Mouse (Mus musculus) gastrocnemius, postnatal 14 days (tissue): ENCODE results near the gene Cntn3. TPM values are rescaled to one million over a fixed set of nuclear protein-coding genes. Genes with fewer than 3 reads are reported as not detected.

Source experiments
- DNase-seq: peaks from one replicate; pipeline ENCODE4 v3.0.0; 2021; ENCODE audit warnings: mixed read lengths
- intact Hi-C: fragments of 180-260 bp; cut with DNase I; formaldehyde crosslinking; loops from one replicate; pipeline ENCODE4 v1.15.1; 2025; ENCODE audit warnings: low total_unique reads
- total RNA-seq, 2 experiments: library from RNA; stranded (reverse); gene quantifications; 2 replicates each; pipeline ENCODE4 v1.2.3; 2021

Cntn3 gene
- total RNA-seq, 2 experiments from 2014 or later: 0.08 to 0.09 TPM

DNA sequence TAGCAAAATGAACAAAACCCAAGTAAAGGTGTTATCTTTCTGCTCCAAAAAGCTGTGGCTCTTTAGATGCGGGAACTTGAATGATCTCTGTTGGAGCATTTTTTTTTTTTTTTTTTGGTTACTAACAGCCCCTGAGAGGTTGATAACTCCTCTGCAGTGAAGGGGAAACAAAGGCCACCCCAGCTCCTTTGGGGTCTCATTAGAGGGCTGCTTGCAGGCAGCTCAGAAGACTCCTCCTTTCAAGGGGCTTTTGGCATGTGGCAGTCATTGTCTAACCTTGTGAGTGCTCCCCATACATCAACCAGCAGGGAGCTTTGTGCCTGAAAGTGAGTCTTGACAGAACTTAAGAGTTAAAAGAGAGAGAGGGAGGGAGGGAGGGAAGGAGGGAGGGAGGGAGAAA, 60.8 kb downstream of the Cntn3 start:
- DNase-seq: no peak
- intact Hi-C loops: no loop called here

DNA sequence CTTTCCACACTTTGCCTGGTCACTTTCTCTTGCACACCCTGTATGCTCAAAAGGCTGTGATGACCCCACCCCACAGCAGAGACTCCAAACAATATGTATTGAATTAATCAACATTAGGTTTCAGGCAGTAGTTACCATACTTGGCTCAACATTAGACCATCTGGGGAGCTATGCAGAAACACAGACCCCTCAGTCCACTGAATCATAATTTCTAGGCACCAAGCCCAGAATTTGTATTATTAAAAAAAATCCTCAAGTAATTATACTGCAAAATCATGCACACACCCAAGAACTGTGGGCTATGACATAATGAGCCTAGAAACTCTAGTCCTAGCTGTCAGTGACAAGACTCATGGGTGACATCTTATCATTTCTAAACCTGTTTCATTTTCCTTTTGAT, 87.4 kb downstream of the Cntn3 start:
- intact Hi-C loops: no loop called here
- no peak for DNase-seq

DNA sequence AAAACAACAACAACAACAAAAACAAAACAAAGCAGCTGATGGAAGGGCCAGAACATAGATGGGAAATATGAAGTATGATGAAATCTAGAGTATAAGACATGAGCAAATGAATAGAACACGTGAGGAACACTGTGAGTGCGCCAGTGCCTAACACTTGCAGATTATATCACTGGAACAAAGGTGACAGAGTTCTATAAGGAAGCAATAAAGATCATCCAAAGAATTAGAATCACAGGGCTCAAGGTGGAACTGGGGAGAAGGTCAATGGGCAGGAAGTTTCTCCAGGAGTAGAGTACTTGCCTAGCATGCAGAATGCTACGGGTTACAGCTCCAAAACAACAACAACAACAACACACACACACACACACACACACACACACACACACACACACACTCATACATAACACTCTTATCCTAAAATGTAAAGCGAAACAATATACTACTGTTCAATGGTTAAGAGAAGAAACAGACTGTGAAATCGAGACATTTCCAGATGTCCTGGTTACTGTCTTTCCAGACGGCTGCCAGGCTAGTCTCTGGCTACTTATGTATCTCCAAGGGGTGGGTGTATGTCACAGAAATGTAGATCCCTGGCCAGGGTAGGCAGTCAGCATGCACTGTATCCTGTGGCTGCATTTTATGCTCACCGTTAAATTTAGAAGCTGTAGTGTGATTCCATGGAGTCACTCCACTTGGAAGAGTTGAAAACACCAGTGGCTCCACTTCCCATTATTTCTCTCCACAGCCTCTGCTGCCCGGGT, 94.4 kb downstream of the Cntn3 start:
- intact Hi-C loops: no loop called here

DNA sequence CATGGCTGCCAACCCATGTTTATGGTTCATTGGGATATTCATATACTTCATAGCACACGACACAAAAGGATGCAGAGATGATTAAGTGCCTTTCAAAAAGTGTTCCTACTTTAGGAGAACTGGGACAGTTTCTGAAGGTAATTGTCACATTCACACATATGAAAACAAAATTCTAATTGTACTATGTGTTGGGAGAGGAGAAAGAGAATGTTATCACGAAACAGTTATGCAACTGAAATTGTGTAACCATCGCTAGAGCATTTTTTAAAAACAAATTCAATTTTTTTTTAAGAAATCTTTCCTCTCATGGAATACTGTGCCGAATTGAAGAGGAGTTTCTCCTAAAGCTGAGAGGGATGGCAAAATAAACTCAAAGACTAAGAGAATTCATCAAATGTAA, 134.5 kb downstream of the Cntn3 start:
- no peak for DNase-seq
- intact Hi-C loops: no loop called here

More for the DNA sequence above, 94.4 kb downstream of the Cntn3 start:
- DNase-seq: no peak

DNA sequence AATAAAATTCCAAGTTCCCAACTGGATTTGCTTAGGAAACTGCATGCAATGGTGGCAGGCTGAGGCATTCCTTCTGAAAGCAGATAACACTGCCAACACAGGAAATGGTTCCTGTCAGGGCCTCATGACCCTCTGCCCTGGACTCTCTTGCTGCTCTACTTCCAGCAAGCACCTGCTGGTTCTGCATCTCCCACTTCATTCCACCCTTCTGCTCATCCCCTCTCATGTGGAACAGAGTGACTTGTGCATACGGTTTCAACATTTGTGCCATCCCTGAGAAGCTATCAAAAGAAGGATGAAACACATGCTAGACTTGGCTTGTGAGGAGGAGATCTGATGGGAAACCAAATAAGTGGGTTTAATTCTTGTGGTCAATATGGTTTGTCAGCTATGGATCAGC, 145.4 kb downstream of the Cntn3 start:
- intact Hi-C loops: no loop called here
- no peak for DNase-seq

DNA sequence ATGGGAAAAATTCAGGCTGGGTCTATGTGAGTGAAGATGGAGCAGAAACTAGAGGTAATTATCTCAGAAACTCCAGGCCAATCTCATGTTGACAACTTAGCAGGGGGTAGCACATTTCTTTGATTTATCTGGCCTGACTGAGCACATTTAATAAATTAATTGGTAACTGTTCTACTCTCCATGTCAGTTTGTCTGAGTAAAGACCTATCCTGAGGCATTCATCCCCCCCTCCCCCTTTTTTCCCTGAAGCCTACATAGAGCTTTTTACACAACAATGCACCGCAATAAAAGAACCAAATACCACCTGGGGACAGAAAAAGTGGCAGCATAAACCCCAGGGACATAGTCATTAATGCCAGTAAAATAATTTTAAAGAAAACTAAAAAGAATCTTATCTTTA, 151.1 kb downstream of the Cntn3 start:
- intact Hi-C loops: no loop called here
- no peak for DNase-seq

DNA sequence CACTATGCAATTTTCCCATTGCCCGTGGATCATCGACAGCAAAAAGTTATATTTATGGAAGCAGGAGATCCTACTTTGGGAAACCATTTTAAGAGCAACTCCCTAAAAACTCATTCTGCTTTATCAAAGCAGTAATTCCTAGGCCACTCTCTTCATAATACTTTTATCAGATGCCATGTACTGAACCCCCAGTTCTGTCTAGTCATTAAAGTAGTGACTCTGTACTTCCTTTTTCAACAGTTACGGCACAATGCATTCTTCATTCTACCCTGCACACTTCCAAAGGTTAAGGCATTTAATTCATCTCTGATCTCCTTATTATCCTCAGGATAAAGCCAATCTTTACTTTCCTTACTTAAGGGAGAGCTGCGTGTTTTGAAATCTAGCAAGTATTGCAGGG, 184.3 kb downstream of the Cntn3 start:
- DNase-seq: no peak
- intact Hi-C loops: no loop called here

DNA sequence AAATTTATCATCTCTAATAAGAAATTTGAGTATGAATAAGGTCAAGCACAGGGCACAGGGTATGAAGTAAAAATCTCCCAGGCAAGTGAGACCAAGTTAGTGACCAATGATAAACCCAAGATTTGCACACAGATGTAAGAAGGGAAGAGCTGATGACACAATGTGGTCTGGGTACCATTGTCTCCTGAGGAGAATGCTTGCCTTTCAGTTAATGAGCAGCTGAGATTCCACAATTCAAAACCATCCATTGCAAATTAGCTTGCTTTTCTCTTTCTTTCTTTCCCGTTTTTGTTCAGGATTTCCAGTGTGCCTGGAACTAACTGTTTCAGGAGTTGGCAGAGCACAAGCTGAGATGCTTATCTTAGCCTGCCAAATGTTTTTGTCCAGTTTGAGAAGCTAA, 200.8 kb downstream of the Cntn3 start:
- intact Hi-C loops: no loop called here
- no peak for DNase-seq

DNA sequence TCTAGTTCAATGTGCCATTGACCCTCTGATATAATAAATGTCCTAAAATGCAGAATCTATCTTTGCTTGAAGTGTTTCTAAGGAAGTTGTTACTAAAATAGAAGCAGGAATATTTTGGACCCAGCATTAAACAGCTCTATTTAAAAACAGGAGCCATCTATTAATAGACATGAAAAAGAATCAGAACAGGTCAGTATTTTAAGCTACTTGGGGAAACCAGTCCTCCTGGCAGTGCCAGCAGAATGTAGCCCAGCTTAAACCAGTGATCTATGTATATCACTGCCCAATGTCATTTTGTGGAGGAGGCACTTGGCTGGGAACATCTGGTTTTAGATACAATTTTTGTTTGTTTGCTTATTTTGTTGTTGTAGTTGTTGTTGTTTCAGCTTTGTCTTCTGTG, 209.0 kb downstream of the Cntn3 start:
- intact Hi-C loops: no loop called here
- DNase-seq: no peak

DNA sequence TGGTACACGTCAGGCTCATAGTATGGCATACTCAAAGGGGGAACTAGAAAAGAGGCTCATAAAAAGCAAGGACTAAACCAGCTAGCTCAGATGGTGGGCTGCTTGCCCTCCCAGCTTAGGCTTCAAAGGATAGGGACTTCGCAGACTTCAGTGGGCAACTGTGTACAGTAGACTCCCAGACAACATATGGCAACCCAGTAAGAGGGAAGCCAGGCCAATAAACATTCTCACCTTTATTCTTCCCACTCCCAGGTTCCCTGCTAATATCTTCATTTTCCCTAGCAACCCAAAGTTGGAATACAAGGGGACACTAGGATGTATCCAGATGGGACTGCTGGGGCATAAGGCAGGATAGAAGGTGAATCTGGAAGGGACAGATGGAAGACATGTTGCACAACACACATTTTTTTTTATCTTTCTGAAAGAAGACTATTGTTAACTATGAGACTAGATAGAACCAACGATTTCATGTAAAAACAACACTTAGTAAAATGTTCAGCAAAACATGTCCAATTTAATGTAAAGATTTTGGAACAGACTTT, 209.5 kb downstream of the Cntn3 start:
- intact Hi-C loops: no loop called here
- DNase-seq: no peak

DNA sequence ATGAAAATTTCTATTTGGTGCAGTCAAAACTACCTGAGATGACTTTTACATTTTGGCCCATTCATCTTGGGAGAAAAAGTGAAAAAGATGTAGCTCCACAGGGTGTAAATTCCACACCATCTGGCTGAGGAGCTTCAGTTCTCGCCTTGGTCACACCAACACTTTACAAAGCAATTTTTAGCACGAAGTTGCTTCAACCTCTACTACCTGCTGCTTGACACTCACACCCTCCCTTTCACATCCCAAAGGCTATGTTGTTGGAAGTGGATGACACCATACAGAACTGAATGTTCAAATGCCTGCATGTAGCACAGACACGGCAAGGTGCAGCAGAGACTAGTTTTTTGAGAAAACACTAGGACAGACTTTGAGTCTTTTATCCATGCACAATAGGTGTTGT, 240.8 kb downstream of the Cntn3 start:
- intact Hi-C loops: no loop called here
- no peak for DNase-seq

DNA sequence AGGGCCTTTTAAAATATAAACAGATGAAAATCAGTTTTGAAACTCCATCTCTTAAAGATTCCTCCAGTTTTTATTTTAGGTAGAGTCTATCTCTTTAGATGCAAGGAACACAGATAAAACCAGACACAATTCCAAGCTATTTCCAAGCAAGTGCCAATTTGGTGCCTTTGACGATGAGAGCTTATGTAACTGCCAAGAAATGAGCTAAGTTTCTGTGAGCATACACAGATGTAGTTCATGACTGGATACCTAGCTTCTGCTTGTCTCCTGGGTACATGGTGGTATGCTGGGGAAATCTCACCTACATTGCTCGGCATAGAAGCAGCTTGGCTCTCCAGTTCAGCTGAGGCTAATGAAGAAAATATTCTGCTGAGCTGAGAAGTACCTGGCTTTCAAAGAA, 246.2 kb downstream of the Cntn3 start:
- no peak for DNase-seq
- intact Hi-C loops: no loop called here

DNA sequence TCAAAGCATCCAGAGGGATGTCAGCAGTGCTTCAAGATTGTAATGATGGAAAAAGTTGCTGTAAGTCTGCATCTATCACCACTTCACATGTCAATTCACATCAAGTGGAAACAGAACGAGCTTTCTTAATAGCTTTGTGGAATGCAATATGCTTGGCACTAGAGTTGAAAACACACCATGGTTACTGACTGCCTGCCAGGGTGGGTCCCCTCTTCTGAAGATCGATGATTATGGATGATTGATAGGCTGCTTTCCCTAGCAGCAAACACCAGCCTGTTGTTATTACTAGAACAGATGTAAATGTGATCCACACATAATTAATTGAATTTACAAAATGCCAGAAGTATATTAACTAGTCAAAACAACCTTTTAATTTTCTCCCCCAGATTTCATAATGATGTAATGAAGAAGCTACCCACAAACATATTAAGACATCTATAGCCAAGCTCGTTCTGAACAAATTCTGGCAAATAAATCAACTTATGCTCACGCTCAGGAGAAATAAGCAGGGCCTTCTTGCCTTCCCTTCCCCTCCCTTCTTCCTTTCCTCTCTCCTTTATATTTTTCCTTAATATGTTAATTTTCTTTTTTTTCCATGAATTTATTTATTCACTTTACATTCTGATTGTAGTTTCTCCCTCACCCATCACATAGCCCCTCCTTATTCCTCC, 250.2 kb downstream of the Cntn3 start:
- DNase-seq: no peak
- intact Hi-C loops: no loop called here

DNA sequence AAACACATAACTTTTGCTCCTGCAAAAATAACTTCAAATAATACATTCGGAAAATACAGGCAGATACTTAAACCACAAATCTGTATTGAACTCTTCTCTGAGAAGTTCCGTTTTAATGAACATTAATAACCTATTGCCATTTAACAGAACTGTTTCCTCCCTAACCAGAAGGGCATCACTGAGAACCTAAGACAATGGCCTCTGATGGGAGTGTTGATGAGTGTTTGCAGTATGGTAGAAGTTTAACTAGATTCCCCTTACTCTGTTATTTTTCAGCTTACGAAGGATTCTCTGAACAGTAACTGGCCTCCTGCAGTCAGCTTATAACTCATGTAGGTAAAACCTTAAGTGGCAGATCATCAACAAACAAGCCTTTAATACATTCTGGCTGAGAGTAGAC, 253.1 kb downstream of the Cntn3 start:
- DNase-seq: no peak
- intact Hi-C loops: no loop called here

DNA sequence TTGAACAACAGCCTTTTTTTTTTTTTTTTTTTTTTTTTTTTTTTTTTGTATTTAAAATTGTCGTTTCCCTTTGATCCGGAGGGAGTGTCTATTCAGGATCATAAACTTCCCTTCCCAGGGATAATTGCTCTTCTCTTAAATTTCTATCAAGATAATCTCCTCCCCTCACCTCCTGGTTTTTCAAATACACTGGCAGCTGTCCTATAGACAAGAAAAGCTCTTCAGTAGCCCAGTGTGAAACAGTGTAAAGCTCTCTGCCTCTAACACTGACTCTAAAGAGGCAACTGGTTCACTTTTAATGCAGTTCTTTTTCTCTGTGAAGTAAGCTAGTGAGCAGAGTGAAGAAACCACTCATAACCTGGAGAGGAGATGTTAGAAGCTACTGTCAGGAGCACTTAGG, 290.0 kb downstream of the Cntn3 start:
- intact Hi-C loops: no loop called here
- DNase-seq: no peak

DNA sequence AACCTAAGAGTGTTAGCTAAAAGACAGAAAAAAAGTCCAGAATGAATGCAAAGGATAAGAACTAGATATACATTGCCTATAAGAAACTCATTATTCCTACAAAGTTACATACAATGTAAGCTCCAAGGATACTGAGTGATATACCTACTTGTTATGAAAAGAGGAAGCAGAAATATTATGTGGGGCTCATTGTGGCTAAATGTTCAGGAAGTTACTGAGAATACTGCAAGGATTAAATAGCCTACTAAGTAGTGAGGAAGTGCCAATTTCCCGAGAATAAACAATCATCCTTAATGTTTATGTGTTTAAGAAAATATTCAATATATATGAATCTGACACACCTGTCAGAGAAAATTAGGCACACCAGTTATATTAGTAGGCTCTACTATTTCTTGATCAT, 341.9 kb downstream of the Cntn3 start:
- no peak for DNase-seq
- intact Hi-C loops: no loop called here

DNA sequence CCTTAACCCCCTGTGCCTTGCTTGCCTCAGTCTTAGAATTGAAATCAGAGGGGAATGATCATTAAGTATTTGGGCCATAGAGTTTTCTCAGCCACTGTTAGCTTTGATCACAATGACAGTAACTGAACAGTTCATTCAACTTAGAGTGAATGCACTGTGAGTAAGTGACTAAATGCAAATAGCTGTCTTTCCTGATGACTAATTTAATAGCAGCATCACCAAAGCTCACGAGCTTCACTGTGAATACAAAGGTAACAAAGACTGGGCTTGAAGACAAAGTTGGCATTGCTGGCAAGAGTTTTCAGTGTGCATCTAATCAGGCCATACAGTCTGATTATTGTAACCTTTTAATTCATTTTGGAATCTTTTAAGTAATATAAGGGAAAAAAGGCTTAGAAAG, 386.6 kb downstream of the Cntn3 start:
- no peak for DNase-seq
- intact Hi-C loops: no loop called here

DNA sequence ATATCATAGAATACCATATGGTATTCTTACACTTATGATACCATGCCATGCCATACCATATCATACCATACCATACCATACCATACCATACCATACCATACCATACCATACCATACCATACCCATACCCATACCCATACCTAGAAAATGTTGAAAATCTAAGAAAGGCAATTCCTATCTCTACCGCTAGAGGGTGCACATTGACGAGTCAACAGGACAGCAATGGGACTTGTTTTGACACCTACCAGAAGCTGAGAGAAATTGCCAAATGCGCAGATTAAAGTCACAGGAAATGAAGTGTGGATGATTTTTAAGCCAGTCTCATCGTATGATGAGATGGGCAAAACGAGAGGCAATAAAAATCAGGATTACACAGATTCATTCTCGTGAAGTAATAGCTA, 402.0 kb downstream of the Cntn3 start:
- intact Hi-C loops: no loop called here
- no peak for DNase-seq

DNA sequence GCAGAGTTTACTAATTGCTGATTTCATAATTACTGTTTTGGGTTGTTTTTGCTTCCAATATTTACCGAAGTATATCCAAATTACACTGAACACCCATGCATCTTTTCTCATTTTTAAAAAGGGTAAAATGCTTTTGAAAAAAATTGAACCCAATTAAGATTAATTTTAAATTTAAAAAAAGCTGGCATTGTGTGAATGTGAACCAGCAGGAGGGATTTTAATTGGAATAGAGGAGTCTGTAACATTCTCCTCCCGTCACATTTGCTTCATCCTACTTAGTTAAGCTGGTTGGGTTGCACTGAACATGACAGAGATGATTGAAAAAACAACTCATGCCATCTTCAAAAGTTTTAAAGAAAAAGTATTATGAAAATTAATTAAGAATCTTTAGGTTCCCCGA, 411.7 kb downstream of the Cntn3 start:
- intact Hi-C loops: no loop called here
- no peak for DNase-seq

DNA sequence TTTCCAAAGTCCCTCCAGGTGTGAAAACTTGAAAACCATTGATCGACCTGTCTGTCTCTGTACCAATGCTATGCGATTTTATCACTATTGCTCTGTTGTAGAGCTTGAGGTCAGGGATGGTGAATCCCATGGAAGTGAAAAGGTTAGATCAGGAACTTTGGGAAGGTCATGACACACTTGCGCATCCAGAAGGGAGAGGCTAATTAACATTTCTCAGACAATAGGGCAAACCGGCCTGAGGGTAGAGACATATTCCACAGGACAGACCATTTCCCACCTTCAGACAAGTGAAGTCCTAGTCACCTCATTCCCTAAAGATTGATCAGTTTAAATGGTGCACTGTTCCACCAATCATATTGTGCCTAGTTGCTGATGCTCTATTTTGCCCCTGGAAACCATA, 451.2 kb downstream of the Cntn3 start:
- intact Hi-C loops: no loop called here
- no peak for DNase-seq

DNA sequence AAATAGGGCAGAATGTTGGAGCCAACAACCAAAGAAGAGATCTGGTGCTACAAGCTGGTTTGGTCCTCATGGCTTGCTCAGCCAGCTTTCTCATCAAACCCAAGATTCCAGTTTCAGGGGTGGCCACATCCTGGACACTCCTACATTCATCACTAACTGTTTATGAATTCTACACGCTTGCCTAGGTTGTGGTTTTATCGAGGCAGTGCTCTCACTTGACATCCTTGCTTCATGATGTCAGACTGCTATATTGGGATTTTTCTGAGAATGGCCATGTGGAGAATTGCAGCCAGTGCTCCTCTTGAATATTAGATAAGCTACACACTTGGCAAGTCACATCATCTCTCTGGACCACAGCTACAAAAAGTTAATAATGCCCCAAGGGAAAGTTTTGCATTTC, 452.9 kb downstream of the Cntn3 start:
- DNase-seq: no peak
- intact Hi-C loops: no loop called here
